Mouse (Mus musculus) midbrain, embryonic 10.5 days (tissue): ENCODE measurements at regions not wholly inside any gene's neighbourhood (a gene's known extent, or its start where the extent isn't known, plus 50 kb on each side); places are given as distances from the start of the nearest gene placed in this dataset.

Experiments
- DNase-seq: peaks from one replicate; pipeline ENCODE4 v3.0.0-alpha.2; 2017; ENCODE audit warnings: low spot score
- H3K27ac ChIP-seq: fragments of 300-500 bp; sonication (generic); replicated peaks from 2 replicates; pipeline ENCODE4 v1.5.1; 2016; ENCODE audit warnings: mild to moderate bottlenecking
- H3K27me3 ChIP-seq: fragments of 300-500 bp; sonication (generic); 2 replicates; pipeline ENCODE4 v1.6.1; 2016; ENCODE audit warnings: low read depth, mild to moderate bottlenecking; ENCODE audit not compliant: poor library complexity, severe bottlenecking
- H3K36me3 ChIP-seq: fragments of 300-500 bp; sonication (generic); 2 replicates; pipeline ENCODE4 v1.6.1; 2016; ENCODE audit warnings: mild to moderate bottlenecking, moderate library complexity
- H3K4me1 ChIP-seq: fragments of 300-500 bp; sonication (generic); 2 replicates; pipeline ENCODE4 v1.6.1; 2016
- H3K4me3 ChIP-seq: fragments of 300-500 bp; sonication (generic); 2 replicates; pipeline ENCODE4 v1.5.1; 2016; ENCODE audit warnings: mild to moderate bottlenecking, moderate library complexity
- H3K9me3 ChIP-seq: fragments of 300-500 bp; sonication (generic); replicated peaks from 2 replicates; pipeline ENCODE4 v1.6.1; 2016; ENCODE audit warnings: mild to moderate bottlenecking
- WGBS: fragments of 180-500 bp; shearing (Covaris S2); methylation state at CpG from one replicate; pipeline ENCODE4 v1.1.7; 2016; 5-methylcytosine and 5-hydroxymethylcytosine counted together

GRCm38 (mm10) chr17:68143307-68143706, 130.3 kb upstream of the L3mbtl4 start:
- 95% methylated on average over 7 of the region's 7 CpGs for WGBS

GRCm38 (mm10) chr17:68149237-68149792, 124.3 kb upstream of the L3mbtl4 start:
- no peak overlapping the region for H3K27ac ChIP-seq

More at GRCm38 (mm10) chr17:68143307-68143706, 130.3 kb upstream of the L3mbtl4 start:
- Histone ChIP-seq H3K4me3 (no peak overlapping the region), H3K4me1 (no peaks in the 10 kb centered on the region), H3K27ac (no peak overlapping the region), H3K9me3 (no peaks in the 10 kb centered on the region), H3K36me3 (no peaks in the 10 kb centered on the region), H3K27me3 (no peaks in the 10 kb centered on the region)
- DNase-seq: no peak

DNA sequence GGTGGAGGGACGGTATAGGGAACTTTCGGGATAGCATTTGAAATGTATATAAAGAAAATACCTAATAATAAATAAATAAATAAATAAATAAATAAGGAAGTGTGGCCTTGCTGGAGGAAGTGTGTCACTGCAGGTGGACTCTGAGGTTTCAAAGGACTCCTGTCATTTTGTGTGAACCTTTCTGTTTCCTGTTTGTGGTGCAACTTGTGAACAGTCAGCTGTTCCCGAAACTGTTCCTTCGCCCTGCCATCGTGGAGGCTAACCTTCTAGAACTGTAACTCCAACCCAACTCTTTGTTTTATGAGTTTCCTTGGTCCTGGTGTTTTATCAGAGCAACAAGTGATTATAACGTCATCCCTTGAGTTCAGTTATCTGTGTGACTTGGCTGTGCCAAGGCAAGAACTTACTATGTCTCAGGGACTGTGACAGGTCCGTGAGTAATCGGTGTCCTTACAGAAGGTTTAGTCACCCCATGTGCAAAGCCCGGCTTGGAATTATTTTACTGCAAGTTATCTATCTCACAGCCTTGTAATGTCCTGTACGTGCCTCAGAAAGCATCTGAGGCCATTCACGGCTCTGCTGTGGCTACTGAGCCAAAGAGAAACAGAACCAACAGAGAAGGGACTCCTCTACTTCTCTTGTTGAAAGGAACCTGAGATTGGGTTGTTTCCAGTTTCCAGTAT, 121.0 kb upstream of the L3mbtl4 start:
- no peaks in the 10 kb centered on the region for H3K9me3 ChIP-seq
- 94% methylated on average over 11 of the region's 11 CpGs for WGBS
- no peaks in the 10 kb centered on the region for H3K27me3 ChIP-seq
- no peak overlapping the region for H3K27ac ChIP-seq
- no peaks in the 10 kb centered on the region for H3K36me3 ChIP-seq
- H3K4me3 ChIP-seq: no peak overlapping the region
- H3K4me1 ChIP-seq: no peaks in the 10 kb centered on the region
- DNase-seq: no peak

More at GRCm38 (mm10) chr17:68149237-68149792, 124.3 kb upstream of the L3mbtl4 start:
- no peak for DNase-seq
- Histone ChIP-seq H3K9me3 (no peaks in the 10 kb centered on the region), H3K4me1 (no peaks in the 10 kb centered on the region), H3K27me3 (no peaks in the 10 kb centered on the region), H3K4me3 (no peak overlapping the region), H3K36me3 (no peaks in the 10 kb centered on the region)
- 93% methylated on average over 10 of the region's 10 CpGs for WGBS

DNA sequence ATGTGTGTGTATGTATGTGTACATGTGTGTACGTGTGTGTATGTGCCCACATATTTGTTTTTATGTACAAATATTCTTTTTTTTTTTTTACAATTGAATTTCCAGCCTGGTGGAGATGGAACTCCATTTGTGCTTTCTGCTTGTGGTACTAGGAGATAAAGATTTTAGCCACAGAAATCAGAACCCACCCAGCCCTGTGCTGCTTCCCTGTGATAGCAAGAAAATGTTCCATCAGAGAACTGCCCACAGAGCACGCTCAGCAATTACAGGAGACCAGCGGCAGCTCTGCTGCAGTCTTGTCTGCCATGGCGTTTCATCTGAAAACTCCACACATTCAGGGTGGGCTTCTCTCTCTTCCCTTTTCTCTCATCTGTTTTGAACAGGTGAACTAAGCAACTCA, 118.7 kb upstream of the L3mbtl4 start:
- H3K4me1 ChIP-seq: peaks cover 12% of the 10 kb centered on the region
- WGBS: 85% methylated on average over 4 of the region's 4 CpGs
- no peak for DNase-seq
- no peaks in the 10 kb centered on the region for H3K9me3 ChIP-seq
- no peak overlapping the region for H3K27ac ChIP-seq
- H3K27me3 ChIP-seq: no peaks in the 10 kb centered on the region; the same call in 1 of the 2 replicates
- H3K36me3 ChIP-seq: no peaks in the 10 kb centered on the region
- no peak overlapping the region for H3K4me3 ChIP-seq

DNA sequence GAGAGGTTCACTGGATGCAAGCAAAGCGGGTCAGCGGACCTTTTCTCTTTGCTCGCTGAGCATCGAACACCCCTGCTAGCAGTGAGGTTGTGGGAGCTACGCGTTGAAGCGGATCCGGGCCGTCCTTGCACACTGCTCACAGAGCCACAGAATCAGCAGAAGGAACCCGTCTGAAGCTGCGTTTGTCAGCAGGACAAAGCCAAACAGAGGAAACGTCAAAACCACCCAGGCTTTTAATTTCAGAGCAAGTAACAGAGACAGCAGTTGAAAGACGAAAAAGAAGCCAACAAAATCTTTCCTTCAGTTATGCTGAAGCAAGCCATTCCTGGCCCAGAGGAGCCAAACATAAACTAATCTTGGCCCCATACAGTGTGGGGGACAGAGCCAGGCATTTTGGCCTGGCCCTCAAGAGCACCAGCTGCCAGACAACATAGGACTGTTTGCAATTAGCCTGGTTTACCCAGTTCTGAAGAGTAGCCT, 115.4 kb upstream of the L3mbtl4 start:
- DNase-seq: peak; percentile 24
- H3K4me1 ChIP-seq: peaks cover 12% of the 10 kb centered on the region

DNA sequence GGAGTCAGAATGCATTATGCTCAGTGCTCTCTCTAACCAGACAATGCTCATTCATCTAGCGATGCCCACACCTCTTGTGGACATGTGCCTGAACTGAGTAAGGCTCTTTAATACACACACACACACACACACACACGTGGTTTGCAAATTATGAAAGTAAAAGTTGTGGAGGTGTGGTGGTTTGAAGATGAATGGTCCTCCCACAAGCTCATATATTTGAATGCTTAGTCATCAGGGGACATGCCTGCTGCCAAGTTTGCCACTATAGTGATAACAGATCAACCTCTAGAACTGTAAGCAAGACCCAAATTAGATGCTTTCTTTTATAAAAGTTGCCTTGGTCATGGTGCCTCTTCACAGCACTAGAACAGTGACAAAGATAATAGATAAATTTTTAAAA, 112.5 kb upstream of the L3mbtl4 start:
- Histone ChIP-seq H3K27me3 (no peaks in the 10 kb centered on the region; the same call in 1 of the 2 replicates), H3K27ac (no peak overlapping the region), H3K4me3 (no peak overlapping the region), H3K9me3 (no peaks in the 10 kb centered on the region), H3K36me3 (no peaks in the 10 kb centered on the region), H3K4me1 (peaks cover 12% of the 10 kb centered on the region)
- 81% methylated on average over 2 of the region's 2 CpGs for WGBS
- no peak for DNase-seq

More for the DNA sequence above, 115.4 kb upstream of the L3mbtl4 start:
- Histone ChIP-seq H3K36me3 (no peaks in the 10 kb centered on the region), H3K4me3 (no peak overlapping the region), H3K9me3 (no peaks in the 10 kb centered on the region), H3K27ac (peak overlapping the region; percentile 38; the same call in 1 of the 2 replicates), H3K27me3 (no peaks in the 10 kb centered on the region; the same call in 1 of the 2 replicates)
- WGBS: 14% methylated on average over 13 of the region's 13 CpGs

- Histone ChIP-seq H3K27ac (no peak overlapping the region), H3K4me3 (no peak overlapping the region), H3K27me3 (no peaks in the 10 kb centered on the region; the same call in 1 of the 2 replicates), H3K4me1 (peaks cover 2% of the 10 kb centered on the region), H3K36me3 (no peaks in the 10 kb centered on the region), H3K9me3 (no peaks in the 10 kb centered on the region)
- WGBS: 72% methylated on average over 4 of the region's 4 CpGs
- DNase-seq: no peak
Measured at GRCm38 (mm10) chr17:68163545-68163944, 110.1 kb upstream of the L3mbtl4 start.

- H3K4me1 ChIP-seq: no peaks in the 10 kb centered on the region
- WGBS: 81% methylated on average over 2 of the region's 2 CpGs
- H3K36me3 ChIP-seq: no peaks in the 10 kb centered on the region
- H3K27me3 ChIP-seq: no peaks in the 10 kb centered on the region
- DNase-seq: no peak
- H3K27ac ChIP-seq: no peak overlapping the region
- H3K4me3 ChIP-seq: no peak overlapping the region
- H3K9me3 ChIP-seq: no peaks in the 10 kb centered on the region
Measured at GRCm38 (mm10) chr17:68164666-68165065, 108.9 kb upstream of the L3mbtl4 start.

DNA sequence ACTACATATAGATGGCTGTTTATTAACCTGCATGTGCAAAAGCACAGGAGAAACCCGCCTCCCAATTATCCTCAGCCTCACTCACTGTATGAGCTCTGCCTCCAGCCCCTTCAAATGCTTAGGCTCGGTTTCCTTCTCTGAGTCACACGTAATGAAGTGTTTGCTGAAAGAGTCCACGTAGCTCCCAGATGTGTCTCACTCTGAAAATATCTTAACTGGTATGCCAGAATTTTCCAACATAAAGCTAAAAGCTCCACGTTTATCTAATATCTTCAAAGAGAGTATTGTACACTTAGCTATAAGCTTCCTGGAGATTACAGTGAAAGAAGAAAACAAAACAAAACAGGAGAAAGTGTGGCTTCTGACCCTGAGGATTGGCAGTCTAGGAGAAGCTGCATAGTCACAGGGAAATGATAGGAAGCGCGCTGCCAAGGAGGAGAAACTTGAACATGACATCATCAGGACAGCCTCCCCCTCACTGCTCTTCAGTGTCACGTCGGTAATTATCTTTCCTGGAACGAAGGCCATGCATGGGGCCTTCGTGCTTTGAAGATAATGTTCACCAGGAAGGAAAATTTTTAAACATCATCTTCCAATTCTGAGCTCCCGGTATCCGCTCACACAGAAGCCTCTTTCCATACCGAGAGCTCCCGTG, 108.3 kb upstream of the L3mbtl4 start:
- 77% methylated on average over 15 of the region's 15 CpGs for WGBS
- no peak overlapping the region for H3K27ac ChIP-seq
- H3K27me3 ChIP-seq: no peaks in the 10 kb centered on the region
- H3K4me1 ChIP-seq: no peaks in the 10 kb centered on the region
- H3K36me3 ChIP-seq: no peaks in the 10 kb centered on the region
- H3K4me3 ChIP-seq: no peak overlapping the region
- no peak for DNase-seq
- no peaks in the 10 kb centered on the region for H3K9me3 ChIP-seq

GRCm38 (mm10) chr17:68166397-68166796, 107.2 kb upstream of the L3mbtl4 start:
- Histone ChIP-seq H3K27me3 (no peaks in the 10 kb centered on the region), H3K36me3 (no peaks in the 10 kb centered on the region), H3K9me3 (no peaks in the 10 kb centered on the region), H3K4me3 (no peak overlapping the region), H3K4me1 (no peaks in the 10 kb centered on the region), H3K27ac (no peak overlapping the region)
- WGBS: 79% methylated on average over 4 of the region's 4 CpGs
- DNase-seq: peak; percentile 15

DNA sequence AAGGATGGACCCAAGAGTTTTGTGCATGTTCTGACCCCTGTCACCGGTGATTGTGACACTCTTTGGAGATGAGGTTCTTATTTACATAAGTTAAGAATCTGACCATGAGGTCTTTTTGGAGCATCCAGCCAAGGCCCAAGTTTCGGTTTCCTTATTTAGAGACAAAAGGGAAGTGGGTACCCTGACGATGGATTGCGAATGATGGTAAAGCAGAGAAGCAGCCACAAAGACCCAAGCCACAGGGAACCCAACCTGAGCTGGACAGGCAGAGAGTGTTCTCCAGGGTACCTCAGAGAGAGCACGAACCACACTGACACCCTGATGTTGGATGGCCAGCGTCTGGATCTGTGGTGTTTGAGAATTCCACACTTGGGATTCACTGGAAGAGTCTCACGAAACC, 100.8 kb upstream of the L3mbtl4 start:
- H3K4me1 ChIP-seq: no peaks in the 10 kb centered on the region

DNA sequence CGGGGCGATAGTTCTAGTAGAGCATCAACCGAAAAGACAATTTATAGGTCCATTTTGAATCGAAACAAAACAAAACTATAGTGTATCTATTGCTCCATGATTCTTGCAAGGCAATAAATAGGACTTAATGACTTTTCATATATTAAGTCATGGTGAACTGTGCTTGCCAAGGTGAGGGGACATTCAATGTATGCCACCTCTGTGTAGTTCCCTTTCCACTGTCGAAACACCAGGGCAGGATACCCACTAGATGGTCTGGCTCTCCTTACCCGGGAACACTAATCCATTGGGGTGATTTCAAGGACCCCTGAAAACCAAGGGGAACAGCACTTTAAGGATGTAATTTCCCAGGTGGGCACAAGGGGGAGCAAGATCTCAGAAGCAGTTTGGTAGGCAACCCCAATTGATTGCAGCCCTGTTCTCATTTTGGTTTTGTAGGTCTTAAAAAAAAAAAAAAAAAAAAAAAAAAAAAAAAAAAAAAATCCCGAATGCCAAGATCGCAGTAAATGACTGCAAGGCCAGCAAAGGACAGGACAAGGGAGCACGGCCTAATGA, 96.9 kb upstream of the L3mbtl4 start:
- H3K4me3 ChIP-seq: no peak overlapping the region
- no peak overlapping the region for H3K27ac ChIP-seq
- peak; percentile 38 for DNase-seq
- no peaks in the 10 kb centered on the region for H3K36me3 ChIP-seq
- 71% methylated on average over 9 of the region's 9 CpGs for WGBS
- no peaks in the 10 kb centered on the region for H3K27me3 ChIP-seq
- no peaks in the 10 kb centered on the region for H3K9me3 ChIP-seq
- no peaks in the 10 kb centered on the region for H3K4me1 ChIP-seq

More for the DNA sequence above, 100.8 kb upstream of the L3mbtl4 start:
- H3K27me3 ChIP-seq: no peaks in the 10 kb centered on the region
- no peak overlapping the region for H3K4me3 ChIP-seq
- H3K9me3 ChIP-seq: no peaks in the 10 kb centered on the region
- H3K27ac ChIP-seq: no peak overlapping the region
- DNase-seq: no peak
- WGBS: 92% methylated on average over 7 of the region's 7 CpGs
- no peaks in the 10 kb centered on the region for H3K36me3 ChIP-seq

DNA sequence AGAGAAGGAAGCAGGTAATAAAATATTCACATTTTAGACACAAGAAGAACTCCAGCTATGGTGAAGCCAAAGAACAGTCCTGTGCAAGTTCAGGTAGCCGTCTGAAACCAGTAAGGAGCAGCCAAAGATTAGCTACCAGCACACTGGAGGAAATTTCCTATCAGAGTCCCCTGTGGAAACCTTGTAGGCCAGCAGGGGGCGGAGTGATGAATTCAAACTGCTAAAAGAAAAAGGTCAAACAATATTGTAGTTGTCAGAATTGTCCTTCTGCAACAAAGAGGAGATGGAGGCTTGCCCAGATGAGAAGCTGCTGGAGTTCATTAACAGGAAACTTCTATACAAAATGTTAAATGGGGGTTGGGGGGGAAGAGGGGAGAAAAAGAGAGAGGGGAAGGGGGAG, 95.8 kb upstream of the L3mbtl4 start:
- H3K4me1 ChIP-seq: no peaks in the 10 kb centered on the region
- WGBS: 37% methylated on average over 2 of the region's 2 CpGs

More for the DNA sequence above, 95.8 kb upstream of the L3mbtl4 start:
- Histone ChIP-seq H3K4me3 (no peak overlapping the region), H3K27me3 (no peaks in the 10 kb centered on the region), H3K27ac (no peak overlapping the region), H3K9me3 (no peaks in the 10 kb centered on the region), H3K36me3 (no peaks in the 10 kb centered on the region)
- peak; percentile 36 for DNase-seq
